Mouse (Mus musculus): ENCODE data around the gene Syt1. TPM values are rescaled to one million over a fixed set of nuclear protein-coding genes. Genes with fewer than 3 reads are reported as not detected.

Gene Syt1
- polyA plus RNA-seq (2015; fragmentation: Nextera tagmentation; extraction: Ambion mirVana) = 0.22 TPM in 1 of 2 replicates, not detected in the other

- Histone ChIP-seq H3K4me2 (ENCODE audit: low read depth, low read length) (peak within 1 kb of the TSS; percentile 17), H3K9me3 (replicated peaks; ENCODE audit: control insufficient read depth, low read length) (no peaks in the 10 kb centered on the region), H3K27me3 (ENCODE audit: control insufficient read depth, insufficient read depth, low read depth, low read length) (peaks cover 14% of the 10 kb centered on the region), H3K4me1 (ENCODE audit: control insufficient read depth, low read depth, low read length) (no peaks in the 10 kb centered on the region), H3K4me3 (ENCODE audit: low read depth, low read length) (no peak within 1 kb of the TSS), H3K9ac (ENCODE audit: low read depth, low read length) (no peak within 1 kb of the TSS), H3K36me3 (ENCODE audit: control insufficient read depth, insufficient read depth) (no peaks in the 10 kb centered on the region), H3K27ac (ENCODE audit: low read length) (no peak within 1 kb of the TSS)
- 3% methylated on average over 37 of the region's 37 CpGs for WGBS (ENCODE audit: insufficient replicate concordance)
- ATAC-seq (ENCODE audit: low read depth) = peak; percentile 41; the same call in 1 of the 2 replicates
Observed at GRCm38 (mm10) chr10:109010241-109011193, at the start of gene Syt1. Gene Syt1 (minus strand): TSS chr10:109010982.

DNA sequence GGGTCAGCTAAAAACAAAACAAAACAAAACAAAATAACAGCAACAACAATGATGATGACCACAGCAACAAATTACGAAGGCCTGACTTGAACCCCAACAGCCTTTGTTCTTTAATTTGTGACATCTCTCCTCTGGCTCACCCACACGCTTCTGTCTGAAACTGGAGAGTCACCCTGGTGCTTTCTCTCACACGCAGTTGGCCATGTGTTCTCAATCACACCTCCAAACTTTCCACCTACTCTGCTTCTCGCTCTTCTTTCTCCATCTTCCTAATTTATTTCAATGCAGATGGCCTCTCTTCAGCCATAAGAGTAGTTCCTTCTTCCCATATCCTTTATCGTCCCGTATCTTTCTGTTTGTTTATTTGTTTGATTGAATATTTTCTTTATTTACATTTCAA lies 45.7 kb upstream of the Syt1 start:
- Histone ChIP-seq H3K4me3 (ENCODE audit: low read depth, low read length) (no peak overlapping the region), H3K4me2 (ENCODE audit: low read depth, low read length) (no peak overlapping the region), H3K36me3 (ENCODE audit: control insufficient read depth, insufficient read depth) (no peaks in the 10 kb centered on the region), H3K27me3 (ENCODE audit: control insufficient read depth, insufficient read depth, low read depth, low read length) (no peaks in the 10 kb centered on the region), H3K4me1 (ENCODE audit: control insufficient read depth, low read depth, low read length) (no peaks in the 10 kb centered on the region), H3K27ac (ENCODE audit: low read length) (no peak overlapping the region), H3K9ac (ENCODE audit: low read depth, low read length) (no peak overlapping the region), H3K9me3 (replicated peaks; ENCODE audit: control insufficient read depth, low read length) (no peaks in the 10 kb centered on the region)
- ATAC-seq (ENCODE audit: low read depth) = no peak
- WGBS (ENCODE audit: insufficient replicate concordance) = 62% methylated on average over 6 of the region's 6 CpGs

DNA sequence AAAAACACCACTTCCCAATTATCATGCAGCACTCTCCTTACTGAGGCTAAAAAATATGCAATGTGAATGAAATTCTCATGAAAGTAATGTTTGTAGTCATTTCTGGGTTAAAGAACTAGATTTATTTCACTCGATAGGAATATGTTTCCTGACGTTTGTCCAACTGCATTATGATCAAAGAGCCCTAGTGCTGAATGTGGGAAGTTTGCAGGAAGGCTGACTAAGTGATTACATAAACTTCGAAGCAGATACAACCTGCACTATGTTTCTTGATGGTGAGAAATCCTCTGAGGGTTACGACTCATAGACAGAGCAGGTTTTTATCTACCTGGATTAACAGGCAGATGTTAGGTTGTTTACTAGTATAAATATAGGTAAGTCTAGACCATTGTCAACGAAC lies 36.8 kb upstream of the Syt1 start:
- H3K4me3 ChIP-seq (ENCODE audit: low read depth, low read length) = no peak overlapping the region
- ATAC-seq (ENCODE audit: low read depth) = no peak
- H3K9ac ChIP-seq (ENCODE audit: low read depth, low read length) = no peak overlapping the region
- no peaks in the 10 kb centered on the region for H3K36me3 ChIP-seq (ENCODE audit: control insufficient read depth, insufficient read depth)
- H3K27me3 ChIP-seq (ENCODE audit: control insufficient read depth, insufficient read depth, low read depth, low read length) = no peaks in the 10 kb centered on the region
- 57% methylated on average over 5 of the region's 5 CpGs for WGBS (ENCODE audit: insufficient replicate concordance)
- no peak overlapping the region for H3K27ac ChIP-seq (ENCODE audit: low read length)
- H3K4me2 ChIP-seq (ENCODE audit: low read depth, low read length) = no peak overlapping the region
- no peaks in the 10 kb centered on the region for H3K4me1 ChIP-seq (ENCODE audit: control insufficient read depth, low read depth, low read length)
- H3K9me3 ChIP-seq (replicated peaks; ENCODE audit: control insufficient read depth, low read length) = no peaks in the 10 kb centered on the region

- no peaks in the 10 kb centered on the region for H3K27me3 ChIP-seq (ENCODE audit: control insufficient read depth, insufficient read depth, low read depth, low read length)
- no peaks in the 10 kb centered on the region for H3K4me1 ChIP-seq (ENCODE audit: control insufficient read depth, low read depth, low read length)
- H3K9ac ChIP-seq (ENCODE audit: low read depth, low read length) = no peak overlapping the region
- WGBS (ENCODE audit: insufficient replicate concordance) = 61% methylated on average over 2 of the region's 2 CpGs
- no peak for ATAC-seq (ENCODE audit: low read depth)
- no peak overlapping the region for H3K4me2 ChIP-seq (ENCODE audit: low read depth, low read length)
- no peak overlapping the region for H3K27ac ChIP-seq (ENCODE audit: low read length)
- no peaks in the 10 kb centered on the region for H3K36me3 ChIP-seq (ENCODE audit: control insufficient read depth, insufficient read depth)
- H3K9me3 ChIP-seq (replicated peaks; ENCODE audit: control insufficient read depth, low read length) = no peaks in the 10 kb centered on the region
- H3K4me3 ChIP-seq (ENCODE audit: low read depth, low read length) = no peak overlapping the region
Observed at GRCm38 (mm10) chr10:109046988-109047387, 36.2 kb upstream of the Syt1 start.

- Histone ChIP-seq H3K4me3 (ENCODE audit: low read depth, low read length) (no peak overlapping the region), H3K27me3 (ENCODE audit: control insufficient read depth, insufficient read depth, low read depth, low read length) (peaks cover 14% of the 10 kb centered on the region), H3K9ac (ENCODE audit: low read depth, low read length) (no peak overlapping the region), H3K36me3 (ENCODE audit: control insufficient read depth, insufficient read depth) (no peaks in the 10 kb centered on the region), H3K4me2 (ENCODE audit: low read depth, low read length) (peak overlapping the region; percentile 17), H3K27ac (ENCODE audit: low read length) (no peak overlapping the region), H3K4me1 (ENCODE audit: control insufficient read depth, low read depth, low read length) (no peaks in the 10 kb centered on the region), H3K9me3 (replicated peaks; ENCODE audit: control insufficient read depth, low read length) (no peaks in the 10 kb centered on the region)
- 2% methylated on average over 29 of the region's 29 CpGs for WGBS (ENCODE audit: insufficient replicate concordance)
- ATAC-seq (ENCODE audit: low read depth) = no peak
Observed at GRCm38 (mm10) chr10:109011226-109012165, 714 bp upstream of the Syt1 start.

GRCm38 (mm10) chr10:109009831-109010230 lies 951 bp downstream of the Syt1 start:
- no peak for ATAC-seq (ENCODE audit: low read depth)
- Histone ChIP-seq H3K9ac (ENCODE audit: low read depth, low read length) (no peak overlapping the region), H3K4me2 (ENCODE audit: low read depth, low read length) (no peak overlapping the region), H3K4me1 (ENCODE audit: control insufficient read depth, low read depth, low read length) (no peaks in the 10 kb centered on the region), H3K27me3 (ENCODE audit: control insufficient read depth, insufficient read depth, low read depth, low read length) (peaks cover 14% of the 10 kb centered on the region), H3K36me3 (ENCODE audit: control insufficient read depth, insufficient read depth) (no peaks in the 10 kb centered on the region), H3K9me3 (replicated peaks; ENCODE audit: control insufficient read depth, low read length) (no peaks in the 10 kb centered on the region), H3K4me3 (ENCODE audit: low read depth, low read length) (no peak overlapping the region), H3K27ac (ENCODE audit: low read length) (no peak overlapping the region)
- WGBS (ENCODE audit: insufficient replicate concordance) = 4% methylated on average over 1 of the region's 1 CpGs

- no peak for ATAC-seq (ENCODE audit: low read depth)
Observed at GRCm38 (mm10) chr10:109008456-109008855, 2.3 kb downstream of the Syt1 start.

DNA sequence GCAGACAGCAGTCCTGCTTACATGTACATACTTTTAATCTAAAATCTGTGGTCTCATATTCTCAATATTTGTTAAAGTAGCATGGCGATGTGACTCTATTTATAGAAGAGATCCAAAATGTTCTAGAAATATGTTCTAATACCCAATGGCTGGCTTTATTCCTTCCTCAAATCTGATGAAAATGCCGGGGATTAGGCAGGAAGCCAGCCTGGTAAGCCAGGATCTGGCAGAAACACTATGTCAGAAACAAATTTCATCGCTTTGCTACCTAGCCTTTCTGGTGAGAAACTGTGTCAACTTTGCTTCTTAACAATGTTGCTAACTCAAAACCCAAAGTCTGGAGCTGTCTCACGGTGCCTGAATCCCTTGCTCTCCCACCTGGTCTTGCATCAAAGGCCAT lies 7.3 kb downstream of the Syt1 start:
- Histone ChIP-seq H3K9me3 (replicated peaks; ENCODE audit: control insufficient read depth, low read length) (no peaks in the 10 kb centered on the region), H3K4me1 (ENCODE audit: control insufficient read depth, low read depth, low read length) (no peaks in the 10 kb centered on the region), H3K4me3 (ENCODE audit: low read depth, low read length) (no peak overlapping the region), H3K9ac (ENCODE audit: low read depth, low read length) (no peak overlapping the region), H3K27ac (ENCODE audit: low read length) (no peak overlapping the region), H3K4me2 (ENCODE audit: low read depth, low read length) (no peak overlapping the region), H3K27me3 (ENCODE audit: control insufficient read depth, insufficient read depth, low read depth, low read length) (no peaks in the 10 kb centered on the region), H3K36me3 (ENCODE audit: control insufficient read depth, insufficient read depth) (no peaks in the 10 kb centered on the region)
- ATAC-seq (ENCODE audit: low read depth) = no peak
- 65% methylated on average over 4 of the region's 4 CpGs for WGBS (ENCODE audit: insufficient replicate concordance)

More at GRCm38 (mm10) chr10:109008456-109008855, 2.3 kb downstream of the Syt1 start:
- H3K4me3 ChIP-seq (ENCODE audit: low read depth, low read length) = no peak overlapping the region
- H3K27me3 ChIP-seq (ENCODE audit: control insufficient read depth, insufficient read depth, low read depth, low read length) = peaks cover 14% of the 10 kb centered on the region
- H3K36me3 ChIP-seq (ENCODE audit: control insufficient read depth, insufficient read depth) = no peaks in the 10 kb centered on the region
- no peak overlapping the region for H3K4me2 ChIP-seq (ENCODE audit: low read depth, low read length)
- 76% methylated on average over 13 of the region's 13 CpGs for WGBS (ENCODE audit: insufficient replicate concordance)
- no peaks in the 10 kb centered on the region for H3K4me1 ChIP-seq (ENCODE audit: control insufficient read depth, low read depth, low read length)
- H3K9ac ChIP-seq (ENCODE audit: low read depth, low read length) = no peak overlapping the region
- no peaks in the 10 kb centered on the region for H3K9me3 ChIP-seq (replicated peaks; ENCODE audit: control insufficient read depth, low read length)
- H3K27ac ChIP-seq (ENCODE audit: low read length) = no peak overlapping the region
